Mouse (Mus musculus) embryonic fibroblast, embryonic 13.5 days (primary cell): Measurements from ENCODE around the gene Hoxc8.

Experiments
- CTCF ChIP-seq: IDR thresholded peaks from 2 replicates; pipeline ENCODE4 v1.5.1; 2011; ENCODE audit warnings: mild to moderate bottlenecking, control low read depth, low read length, moderate library complexity, borderline replicate concordance; ENCODE audit not compliant: insufficient read depth
- POLR2A ChIP-seq: IDR thresholded peaks from 2 replicates; pipeline ENCODE4 v1.6.1; 2011; ENCODE audit warnings: low read depth, mild to moderate bottlenecking, control low read depth, low read length, moderate library complexity

- no peak for TF ChIP-seq POLR2A
- no peak for TF ChIP-seq CTCF
These were observed 47.2 kb downstream of the Hoxc8 start for GRCm38 (mm10) chr15:103037579-103037978.
